Mouse (Mus musculus) heart, adult 9 months (tissue): Measurements from ENCODE around the gene Il10rb.
"Not testable (repeated sequence)": the region's sequence is repeated elsewhere in the genome, so short reads cannot be mapped to it uniquely, and the experiment has no call there.

Experiments
- DNase-seq, 2 experiments: peaks; one replicate each; pipeline ENCODE4 v3.0.0; 2022; ENCODE audit warnings: low spot score in 2 of 2

Il10rb gene

GRCm38 (mm10) chr16:91416357-91416756 is 10.4 kb downstream of the Il10rb start:
- no peak for DNase-seq

- peak; percentile 66 to 80 for DNase-seq
These were observed 11.0 kb downstream of the Il10rb start for GRCm38 (mm10) chr16:91416938-91417337.

- DNase-seq: no peak
These were observed 12.6 kb downstream of the Il10rb start for GRCm38 (mm10) chr16:91418531-91418930.

GRCm38 (mm10) chr16:91425816-91426215 is 19.9 kb downstream of the Il10rb start:
- no peak for DNase-seq

GRCm38 (mm10) chr16:91426586-91426985 is 20.6 kb downstream of the Il10rb start:
- no peak for DNase-seq

- DNase-seq: no peak
These were observed 21.5 kb downstream of the Il10rb start for GRCm38 (mm10) chr16:91427461-91427860.

GRCm38 (mm10) chr16:91428259-91428865 is 22.4 kb downstream of the Il10rb start:
- DNase-seq: no peak

- no peak for DNase-seq
These were observed 26.9 kb downstream of the Il10rb start for GRCm38 (mm10) chr16:91432720-91433328.

- DNase-seq: no peak
These were observed 27.5 kb downstream of the Il10rb start for GRCm38 (mm10) chr16:91433329-91433933.

- no peak for DNase-seq
These were observed 28.2 kb downstream of the Il10rb start for GRCm38 (mm10) chr16:91434119-91434518.

- DNase-seq: no peak
These were observed 32.1 kb downstream of the Il10rb start for GRCm38 (mm10) chr16:91438081-91438480.

GRCm38 (mm10) chr16:91438599-91438998 is 32.6 kb downstream of the Il10rb start:
- DNase-seq: not testable (repeated sequence)

- DNase-seq: peak; percentile 81 to 85
These were observed 35.4 kb downstream of the Il10rb start for GRCm38 (mm10) chr16:91441366-91441765.

- DNase-seq: no peak
These were observed 35.9 kb downstream of the Il10rb start for GRCm38 (mm10) chr16:91441811-91442240.

GRCm38 (mm10) chr16:91442446-91442845 is 36.5 kb downstream of the Il10rb start:
- no peak for DNase-seq

GRCm38 (mm10) chr16:91443211-91443611 is 37.2 kb downstream of the Il10rb start:
- no peak for DNase-seq

GRCm38 (mm10) chr16:91444847-91445246 is 38.9 kb downstream of the Il10rb start:
- no peak for DNase-seq

GRCm38 (mm10) chr16:91445566-91445965 is 39.6 kb downstream of the Il10rb start:
- DNase-seq: no peak

- DNase-seq: no peak
These were observed 41.0 kb downstream of the Il10rb start for GRCm38 (mm10) chr16:91446778-91447511.

GRCm38 (mm10) chr16:91447512-91447900 is 41.5 kb downstream of the Il10rb start:
- no peak for DNase-seq

- DNase-seq: no peak
These were observed 42.1 kb downstream of the Il10rb start for GRCm38 (mm10) chr16:91448088-91448487.

GRCm38 (mm10) chr16:91448895-91449294 is 42.9 kb downstream of the Il10rb start:
- no peak for DNase-seq
